Mouse (Mus musculus): ENCODE measurements around the gene Fzd2.
A peak's percentile ranks its signal among the peaks of the same experiment; 100 is the strongest.
"Not testable (repeated sequence)": the region's sequence is repeated elsewhere in the genome, so short reads cannot be mapped to it uniquely, and the experiment has no call there.

The Fzd2 gene

GRCm38 (mm10) chr11:102581281-102582015 is 22.7 kb upstream of the Fzd2 start:
- no peak for DNase-seq (ENCODE audit: low read depth, low spot score)

- DNase-seq (ENCODE audit: low read depth, low spot score), result no peak
Observed at GRCm38 (mm10) chr11:102582016-102582610, 22.1 kb upstream of the Fzd2 start.

DNA sequence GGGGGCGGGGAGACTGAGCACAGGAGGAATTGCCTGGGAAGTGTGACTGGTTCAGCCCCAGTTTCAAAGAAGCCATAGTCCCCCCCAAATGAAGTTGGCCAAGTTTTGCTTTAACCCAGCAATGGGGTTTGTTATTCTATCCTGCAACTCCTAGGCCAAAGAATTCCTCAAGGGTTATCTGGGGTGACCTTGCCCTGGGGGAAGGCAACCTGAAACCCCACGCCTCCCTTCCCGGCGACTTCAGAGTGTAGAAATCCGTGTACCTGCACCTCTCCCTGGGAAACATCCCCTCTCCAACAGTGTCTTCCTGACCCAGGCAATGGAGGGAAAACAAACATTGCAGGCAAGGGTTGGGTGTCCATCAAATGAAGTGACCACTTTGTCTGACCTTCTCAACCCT is 21.5 kb upstream of the Fzd2 start:
- DNase-seq (ENCODE audit: low read depth, low spot score), result no peak

DNA sequence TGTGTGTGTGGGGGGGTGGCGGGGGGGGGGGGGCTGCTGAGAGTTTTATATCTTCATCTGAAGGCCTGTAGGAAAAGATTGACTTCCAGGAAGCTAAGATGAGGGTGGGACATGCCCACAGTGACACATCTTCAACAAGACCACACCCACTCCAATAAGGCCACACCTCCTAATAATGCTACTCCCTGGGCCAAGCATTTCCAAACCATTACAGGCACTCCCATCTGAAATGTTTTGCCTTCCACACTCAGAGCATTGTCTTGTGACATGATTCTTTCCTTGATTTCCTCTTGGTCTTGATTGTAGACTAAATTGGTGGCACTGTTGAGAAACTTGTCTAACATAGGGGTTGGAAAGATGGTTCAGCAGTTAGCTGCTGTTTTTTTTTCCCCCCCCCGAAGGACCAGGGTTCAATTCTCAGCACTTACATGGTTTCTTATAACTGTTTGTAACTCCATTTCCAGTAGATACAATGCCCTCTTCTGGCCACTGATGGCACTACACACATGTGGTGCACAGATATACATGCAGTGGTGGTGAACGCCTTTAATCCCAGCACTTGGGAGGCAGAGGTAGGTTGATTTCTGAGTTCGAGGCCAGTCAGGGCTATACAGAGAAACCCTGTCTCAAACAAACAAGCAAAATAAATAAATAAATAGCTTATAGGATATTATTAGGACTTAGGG is 17.6 kb upstream of the Fzd2 start:
- DNase-seq (ENCODE audit: low read depth, low spot score), result no peak

DNA sequence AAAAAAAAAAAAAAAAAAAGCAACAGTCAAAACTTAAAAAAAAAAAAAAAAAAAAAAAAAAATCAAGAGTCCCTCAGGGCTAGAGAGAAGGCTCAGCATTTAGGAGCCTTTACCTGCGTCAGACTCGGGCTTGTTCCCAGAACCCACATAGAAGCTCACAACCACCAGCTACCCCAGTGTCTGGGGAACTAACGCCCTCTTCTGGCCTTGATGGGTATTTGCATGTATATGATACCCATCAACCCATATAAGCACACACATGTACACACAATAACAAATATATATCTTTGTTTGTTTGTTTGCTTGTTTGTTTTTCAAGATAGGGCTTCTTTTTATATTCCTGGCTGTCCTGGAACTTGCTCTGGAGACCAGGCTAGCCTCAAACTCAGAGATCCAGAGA is 16.6 kb upstream of the Fzd2 start:
- DNase-seq (ENCODE audit: low read depth, low spot score), result no peak

- no peak for DNase-seq (ENCODE audit: low read depth, low spot score)
Observed at GRCm38 (mm10) chr11:102595341-102595820, 8.8 kb upstream of the Fzd2 start.

- no peak for DNase-seq (ENCODE audit: low read depth, low spot score)
Observed at GRCm38 (mm10) chr11:102599912-102600311, 4.3 kb upstream of the Fzd2 start.

GRCm38 (mm10) chr11:102602816-102603495 is 1.2 kb upstream of the Fzd2 start:
- DNase-seq (ENCODE audit: low read depth, low spot score), result peak; percentile 60

GRCm38 (mm10) chr11:102603496-102603850 is 723 bp upstream of the Fzd2 start:
- DNase-seq (ENCODE audit: low read depth, low spot score), result peak; percentile 53

DNA sequence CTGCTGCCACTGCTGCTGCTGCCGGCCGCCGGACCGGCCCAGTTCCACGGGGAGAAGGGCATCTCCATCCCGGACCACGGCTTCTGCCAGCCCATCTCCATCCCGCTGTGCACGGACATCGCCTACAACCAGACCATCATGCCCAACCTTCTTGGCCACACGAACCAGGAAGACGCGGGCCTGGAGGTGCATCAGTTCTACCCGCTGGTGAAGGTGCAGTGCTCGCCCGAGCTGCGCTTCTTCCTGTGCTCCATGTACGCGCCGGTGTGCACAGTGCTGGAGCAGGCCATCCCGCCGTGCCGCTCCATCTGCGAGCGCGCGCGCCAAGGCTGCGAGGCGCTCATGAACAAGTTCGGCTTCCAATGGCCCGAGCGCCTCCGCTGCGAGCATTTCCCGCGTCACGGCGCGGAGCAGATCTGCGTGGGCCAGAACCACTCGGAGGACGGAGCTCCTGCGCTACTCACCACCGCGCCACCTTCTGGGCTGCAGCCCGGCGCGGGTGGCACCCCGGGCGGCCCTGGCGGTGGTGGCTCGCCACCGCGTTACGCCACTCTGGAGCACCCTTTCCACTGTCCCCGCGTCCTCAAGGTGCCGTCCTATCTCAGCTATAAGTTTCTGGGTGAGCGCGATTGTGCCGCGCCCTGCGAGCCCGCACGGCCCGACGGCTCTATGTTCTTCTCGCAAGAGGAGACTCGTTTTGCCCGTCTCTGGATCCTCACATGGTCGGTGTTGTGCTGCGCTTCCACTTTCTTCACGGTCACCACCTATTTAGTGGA is 769 bp downstream of the Fzd2 start:
- DNase-seq (ENCODE audit: low read depth, low spot score), result no peak

GRCm38 (mm10) chr11:102605553-102606416 is 1.6 kb downstream of the Fzd2 start:
- DNase-seq (ENCODE audit: low read depth, low spot score), result no peak

GRCm38 (mm10) chr11:102606751-102607171 is 2.6 kb downstream of the Fzd2 start:
- DNase-seq (ENCODE audit: low read depth, low spot score), result no peak

- DNase-seq (ENCODE audit: low read depth, low spot score), result not testable (repeated sequence)
Observed at GRCm38 (mm10) chr11:102607201-102607600, 3.0 kb downstream of the Fzd2 start.

DNA sequence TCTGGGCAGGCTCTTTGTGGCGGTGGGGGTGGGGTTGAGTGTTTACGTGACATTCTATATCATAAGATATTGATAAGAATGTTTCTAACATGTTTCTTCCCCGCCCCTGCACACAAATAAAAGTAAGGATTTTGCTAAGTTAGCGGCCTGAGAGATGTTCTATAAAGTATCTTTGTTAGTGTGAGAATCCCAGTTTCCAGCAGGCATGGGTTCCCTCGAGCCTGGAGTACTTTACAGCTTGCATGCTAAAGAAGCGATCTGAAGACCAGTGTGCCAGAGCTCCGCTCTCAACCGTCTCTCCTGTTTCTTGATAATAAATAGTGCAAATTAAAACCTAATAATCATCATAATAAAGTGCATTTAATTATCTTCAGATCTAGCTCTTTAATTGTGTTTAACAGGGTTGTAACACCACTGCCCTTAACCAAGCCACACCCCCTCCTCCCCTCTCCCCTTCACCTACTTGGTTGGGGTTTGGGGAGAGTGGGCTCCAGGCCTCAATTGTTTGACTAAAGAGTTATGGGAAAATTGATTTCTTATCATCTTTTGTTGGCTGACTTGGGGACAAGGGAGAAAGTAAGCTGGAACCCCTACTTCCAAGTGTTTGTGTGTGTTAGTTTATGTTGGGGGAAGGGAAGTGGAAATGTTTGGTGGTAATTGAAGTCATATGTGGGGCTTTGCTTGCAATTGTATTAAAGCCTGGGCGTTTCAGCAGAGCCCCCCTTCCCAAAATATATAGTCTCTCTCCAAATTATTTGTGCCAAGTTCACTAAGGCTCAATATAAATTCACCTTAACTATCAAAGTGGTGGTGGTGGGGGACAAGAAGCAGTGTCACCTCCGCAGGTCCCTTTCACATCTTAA is 3.7 kb downstream of the Fzd2 start:
- DNase-seq (ENCODE audit: low read depth, low spot score), result no peak

- DNase-seq (ENCODE audit: low read depth, low spot score), result no peak
Observed at GRCm38 (mm10) chr11:102608691-102609090, 4.5 kb downstream of the Fzd2 start.

GRCm38 (mm10) chr11:102609483-102609882 is 5.3 kb downstream of the Fzd2 start:
- no peak for DNase-seq (ENCODE audit: low read depth, low spot score)

- DNase-seq (ENCODE audit: low read depth, low spot score), result no peak
Observed at GRCm38 (mm10) chr11:102610260-102610659, 6.1 kb downstream of the Fzd2 start.

GRCm38 (mm10) chr11:102610675-102611316 is 6.6 kb downstream of the Fzd2 start:
- DNase-seq (ENCODE audit: low read depth, low spot score), result no peak

DNA sequence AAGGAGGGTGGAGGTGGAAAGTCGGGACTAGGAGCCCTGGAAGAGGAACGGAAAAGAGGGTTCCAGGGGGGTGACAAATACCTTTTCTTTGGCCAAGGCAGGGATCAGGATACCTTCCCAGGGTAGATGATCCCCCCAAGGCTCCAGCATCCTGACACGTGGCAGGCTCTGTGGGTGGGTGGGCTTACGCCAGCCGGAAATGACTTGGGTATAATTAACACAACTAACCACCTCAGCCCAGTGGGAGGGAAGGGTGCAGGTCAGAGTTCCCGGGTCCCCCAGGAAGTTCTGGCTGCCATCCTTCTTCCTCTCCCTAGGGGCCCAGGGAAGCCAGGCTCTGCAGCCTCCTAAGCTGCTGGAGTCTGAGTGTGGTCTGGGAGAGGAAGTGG is 7.1 kb downstream of the Fzd2 start:
- no peak for DNase-seq (ENCODE audit: low read depth, low spot score)

All from skeletal muscle tissue, adult 2 months (tissue).